Mouse (Mus musculus): ENCODE results near the gene Emg1.

DNA sequence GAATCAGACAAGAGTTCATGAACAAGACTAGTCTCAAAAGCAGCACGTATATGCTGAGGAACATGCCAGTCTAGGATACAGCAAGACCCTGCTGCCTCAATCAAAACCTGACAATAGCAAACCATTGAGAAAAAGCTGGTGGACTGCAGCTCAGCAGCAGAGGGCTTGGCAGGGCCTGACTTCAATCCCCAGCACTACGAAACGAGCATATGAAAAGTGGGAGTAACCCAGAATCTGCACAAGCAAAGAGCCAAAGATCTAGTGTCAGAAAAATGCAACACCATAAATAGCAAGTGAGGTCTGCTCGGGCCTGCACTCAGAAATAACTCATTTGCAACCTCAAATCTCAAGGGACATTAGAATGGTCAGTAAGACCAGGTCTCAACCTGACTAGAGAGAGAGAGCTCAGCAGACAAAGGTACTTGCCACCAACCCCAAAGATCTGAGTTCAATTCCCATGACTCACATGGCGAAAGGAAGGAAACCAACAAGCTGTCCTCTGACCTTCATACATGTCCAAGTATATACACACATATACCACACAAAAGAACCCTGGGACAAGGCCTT, 5.8 kb downstream of the Emg1 start:
- TF ChIP-seq CTCF (IDR thresholded peaks at IDR 0.05; ENCODE audit: low read depth) (no peak), EP300 (optimal IDR thresholded peaks at IDR 0.05) (no peak)
